Mouse (Mus musculus): ENCODE results near the gene Trim59. TPM values are rescaled to one million over a fixed set of nuclear protein-coding genes. Genes with fewer than 3 reads are reported as not detected.

Gene Trim59
- polyA plus RNA-seq, 1 experiment from 2014 or later, result 53.7 TPM

DNA sequence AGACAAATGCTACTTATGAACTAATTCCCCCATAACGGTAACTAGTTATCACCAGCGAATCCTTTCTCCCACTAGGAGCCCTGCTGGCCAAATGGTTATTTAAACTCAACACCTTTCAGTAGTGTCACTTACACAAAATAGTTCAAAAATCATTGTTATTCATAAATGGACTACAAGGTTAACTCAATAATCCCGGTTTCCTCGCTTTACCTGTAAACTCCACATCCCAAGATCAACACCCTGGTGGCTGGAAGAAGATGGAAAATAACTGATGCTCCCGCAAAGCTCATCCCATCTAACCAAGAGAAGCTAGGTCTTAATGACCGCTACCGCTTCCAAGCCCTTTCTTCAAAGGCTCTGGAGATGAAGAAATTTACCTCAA, 40.5 kb downstream of the Trim59 start:
- 2% methylated on average over 7 of the region's 7 CpGs for WGBS
- Histone ChIP-seq H3K4me1 (replicated peaks) (peaks cover 17% of the 10 kb centered on the region), H3K4me2 (peak overlapping the region; percentile 54), H3K9me3 (no peaks in the 10 kb centered on the region), H3K36me3 (no peaks in the 10 kb centered on the region), H3K27ac (peak overlapping the region; percentile 85), H3K27me3 (no peaks in the 10 kb centered on the region), H3K9ac (peak overlapping the region; percentile 82), H3K4me3 (peak overlapping the region; percentile 81)
- peak; percentile 57 for ATAC-seq (ENCODE audit: low FRiP score)

DNA sequence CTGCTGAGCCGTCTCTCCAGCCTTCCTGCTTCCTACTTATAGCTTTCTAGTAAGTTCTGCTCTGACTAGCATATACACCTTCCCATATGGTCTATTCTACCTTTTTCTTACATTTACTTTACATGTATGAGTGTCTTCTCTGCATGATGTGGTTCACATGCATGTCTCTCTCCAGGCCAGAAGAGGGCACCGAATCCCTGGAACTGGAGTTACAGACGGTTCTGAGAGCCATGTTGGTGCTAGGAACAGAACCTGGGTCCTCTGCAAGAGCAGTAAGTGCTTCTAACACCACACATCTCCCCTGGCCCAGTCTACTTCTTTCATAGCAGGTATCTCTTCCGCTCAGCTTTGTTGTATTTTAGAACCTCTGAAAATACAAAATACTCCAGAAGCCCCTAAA, 41.8 kb downstream of the Trim59 start:
- H3K36me3 ChIP-seq, result no peaks in the 10 kb centered on the region
- whole genome bisulfite sequencing, result 89% methylated on average over 4 of the region's 4 CpGs
- no peak overlapping the region for H3K9ac ChIP-seq
- H3K4me3 ChIP-seq, result no peak overlapping the region
- peaks cover 17% of the 10 kb centered on the region for H3K4me1 ChIP-seq (replicated peaks)
- ATAC-seq (ENCODE audit: low FRiP score), result no peak
- H3K27ac ChIP-seq, result no peak overlapping the region
- H3K27me3 ChIP-seq, result no peaks in the 10 kb centered on the region
- no peaks in the 10 kb centered on the region for H3K9me3 ChIP-seq
- H3K4me2 ChIP-seq, result no peak overlapping the region

- Histone ChIP-seq H3K9me3 (no peaks in the 10 kb centered on the region), H3K27ac (no peak overlapping the region), H3K36me3 (peaks cover 24% of the 10 kb centered on the region), H3K4me3 (no peak overlapping the region), H3K9ac (no peak overlapping the region), H3K4me2 (no peak overlapping the region), H3K4me1 (replicated peaks) (no peaks in the 10 kb centered on the region), H3K27me3 (no peaks in the 10 kb centered on the region)
- 88% methylated on average over 2 of the region's 2 CpGs for WGBS
- no peak for ATAC-seq (ENCODE audit: low FRiP score)
Measured at GRCm38 (mm10) chr3:68986550-68986949, 58.0 kb downstream of the Trim59 start.

MicroRNAs encoded within 50 kb of the gene (microRNA counts, 519-probe panel; counts per million panel counts)
- 5,453 counts per million, percentile 91 among the panel's probes with 10 or more counts for microRNA mmu-miR-15b

Small RNA genes within 50 kb of the gene (microRNA-seq; reads per million reads assigned to microRNA genes)
- 792 reads per million, percentile 76 among the genes with 10 or more reads in this experiment for gene Mir15b
- gene Mir16-2, result 326 reads per million, percentile 63 among the genes with 10 or more reads in this experiment

Other genes starting within 250 kb of the Trim59 start
- gene 1110032F04Rik, start 175.2 kb downstream of the Trim59 start, polyA plus RNA-seq (2015; fragmentation: Nextera tagmentation; extraction: Ambion mirVana), result 2.3 and 2.9 TPM in 2 replicates
- gene Ift80, start 40.2 kb downstream of the Trim59 start, polyA plus RNA-seq (2015; fragmentation: Nextera tagmentation; extraction: Ambion mirVana), result 9.0 and 9.8 TPM in 2 replicates
- gene Smc4, start 40.0 kb downstream of the Trim59 start, polyA plus RNA-seq (2015; fragmentation: Nextera tagmentation; extraction: Ambion mirVana), result 54.3 and 59.8 TPM in 2 replicates
- gene Kpna4, start 82.4 kb upstream of the Trim59 start, polyA plus RNA-seq (2015; fragmentation: Nextera tagmentation; extraction: Ambion mirVana), result 34.6 and 37.7 TPM in 2 replicates
- gene Arl14, start 177.7 kb upstream of the Trim59 start, polyA plus RNA-seq (2015; fragmentation: Nextera tagmentation; extraction: Ambion mirVana), result not detected in 2 replicates

Data from hindbrain, embryonic 13.5 days (tissue).